Mouse (Mus musculus) G1E (cell line): ENCODE measurements around the gene Map4k5.

ENCODE experiments used
- CTCF ChIP-seq: IDR thresholded peaks from 2 replicates; pipeline ENCODE4 v1.5.1; 2012; ENCODE audit warnings: low read depth, low read length, inconsistent platforms, mixed read lengths
- GATA1 ChIP-seq: IDR thresholded peaks from 2 replicates; pipeline ENCODE4 v1.6.1; 2012; ENCODE audit warnings: borderline replicate concordance, low read length, inconsistent platforms, mixed read lengths

DNA sequence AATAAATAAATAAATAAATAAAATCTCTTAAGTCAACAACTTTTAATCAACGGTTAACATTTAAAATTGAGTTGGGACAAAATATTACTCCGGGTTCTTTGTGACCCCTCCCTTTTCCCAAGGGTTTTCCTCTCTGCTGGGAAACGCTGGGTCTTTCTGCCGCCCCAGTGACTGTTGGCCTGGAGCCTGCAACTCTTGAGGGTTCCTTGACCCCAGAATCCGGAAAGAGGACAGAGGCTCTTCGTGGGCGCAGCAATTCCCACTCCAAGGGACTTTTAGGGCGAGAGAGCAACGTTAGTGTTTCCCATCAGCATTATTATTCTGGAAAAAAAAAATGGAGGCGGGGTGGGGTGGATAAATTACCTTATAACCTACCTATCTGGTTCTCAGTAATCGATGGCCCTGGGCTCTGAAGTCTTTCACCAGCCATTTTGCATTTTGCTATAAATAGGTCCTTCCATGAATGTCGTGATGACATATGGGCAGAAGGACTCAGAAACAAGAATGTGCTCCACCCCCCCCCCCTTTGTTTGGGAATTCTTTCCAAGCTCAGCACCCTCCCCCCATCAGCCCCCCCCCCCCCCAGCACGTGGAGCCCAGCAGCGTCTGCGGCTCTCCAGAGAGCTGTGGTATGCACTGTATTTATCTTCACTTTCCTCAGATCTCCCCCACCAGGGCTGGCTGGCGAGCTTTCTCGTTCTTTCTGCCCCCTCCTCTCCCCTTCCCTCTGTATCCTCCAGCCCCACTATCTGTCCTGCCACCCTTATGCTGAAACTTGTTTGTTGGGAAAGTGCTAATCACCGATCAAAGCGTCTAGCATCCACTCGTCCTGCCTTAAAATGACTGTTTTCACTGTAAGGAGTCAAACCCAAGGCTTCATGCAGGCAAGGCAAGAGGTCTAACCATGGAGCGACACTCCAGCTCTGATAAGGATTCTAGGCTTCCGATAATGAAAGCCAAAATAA is 134.5 kb downstream of the Map4k5 start:
- TF ChIP-seq CTCF (no peak), GATA1 (no peak)
